Mouse (Mus musculus): ENCODE data around the gene Tmc5. TPM values are rescaled to one million over a fixed set of nuclear protein-coding genes. Genes with fewer than 3 reads are reported as not detected.

Tmc5 gene
- polyA plus RNA-seq, 1 experiment from 2014 or later = 0.55 TPM

- no peak for ATAC-seq (ENCODE audit: insufficient number of reproducible peaks, low FRiP score, low TSS enrichment, low read depth)
- H3K27ac ChIP-seq (replicated peaks) = no peak overlapping the region
- no peaks in the 10 kb centered on the region for H3K27me3 ChIP-seq
- no peaks in the 10 kb centered on the region for H3K36me3 ChIP-seq
- no peaks in the 10 kb centered on the region for H3K9me3 ChIP-seq (replicated peaks)
- H3K4me3 ChIP-seq (replicated peaks) = no peak overlapping the region
- H3K4me2 ChIP-seq (replicated peaks) = no peak overlapping the region
- peaks cover 10% of the 10 kb centered on the region for H3K4me1 ChIP-seq
- WGBS = 69% methylated on average over 6 of the region's 6 CpGs
- no peak overlapping the region for H3K9ac ChIP-seq
Observed at GRCm38 (mm10) chr7:118585856-118586255, 11.2 kb upstream of the Tmc5 start.

- no peak overlapping the region for H3K4me2 ChIP-seq (replicated peaks)
- peaks cover 36% of the 10 kb centered on the region for H3K4me1 ChIP-seq
- 87% methylated on average over 5 of the region's 5 CpGs for WGBS
- no peak overlapping the region for H3K4me3 ChIP-seq (replicated peaks)
- no peaks in the 10 kb centered on the region for H3K27me3 ChIP-seq
- H3K9me3 ChIP-seq (replicated peaks) = no peaks in the 10 kb centered on the region
- ATAC-seq (ENCODE audit: insufficient number of reproducible peaks, low FRiP score, low TSS enrichment, low read depth) = no peak
- H3K36me3 ChIP-seq = no peaks in the 10 kb centered on the region
- no peak overlapping the region for H3K9ac ChIP-seq
- no peak overlapping the region for H3K27ac ChIP-seq (replicated peaks)
Observed at GRCm38 (mm10) chr7:118590726-118591305, 6.3 kb upstream of the Tmc5 start.

- ATAC-seq (ENCODE audit: insufficient number of reproducible peaks, low FRiP score, low TSS enrichment, low read depth) = no peak
- no peaks in the 10 kb centered on the region for H3K9me3 ChIP-seq (replicated peaks)
- H3K36me3 ChIP-seq = no peaks in the 10 kb centered on the region
- 0 out of 2 replicates have a peak overlapping the region, but pooled peaks have one; percentile 4 for H3K4me2 ChIP-seq (replicated peaks)
- H3K27ac ChIP-seq (replicated peaks) = no peak overlapping the region
- H3K27me3 ChIP-seq = peaks cover 12% of the 10 kb centered on the region
- H3K9ac ChIP-seq = no peak overlapping the region
- H3K4me3 ChIP-seq (replicated peaks) = no peak overlapping the region
- peaks cover 38% of the 10 kb centered on the region for H3K4me1 ChIP-seq
- WGBS = 22% methylated on average over 6 of the region's 6 CpGs
Observed at GRCm38 (mm10) chr7:118592146-118592545, 5.0 kb upstream of the Tmc5 start.

GRCm38 (mm10) chr7:118593567-118594407, 3.3 kb upstream of the Tmc5 start:
- H3K9ac ChIP-seq = no peak overlapping the region
- peaks cover 22% of the 10 kb centered on the region for H3K27me3 ChIP-seq
- no peak overlapping the region for H3K4me3 ChIP-seq (replicated peaks)
- H3K36me3 ChIP-seq = no peaks in the 10 kb centered on the region
- H3K4me2 ChIP-seq (replicated peaks) = no peak overlapping the region; the same call in 1 of the 2 replicates
- ATAC-seq (ENCODE audit: insufficient number of reproducible peaks, low FRiP score, low TSS enrichment, low read depth) = peak; percentile 67
- peak overlapping the region; percentile 51 for H3K27ac ChIP-seq (replicated peaks)
- peaks cover 46% of the 10 kb centered on the region for H3K4me1 ChIP-seq
- WGBS = 7% methylated on average over 9 of the region's 9 CpGs
- H3K9me3 ChIP-seq (replicated peaks) = no peaks in the 10 kb centered on the region

- no peak overlapping the region for H3K9ac ChIP-seq
- H3K9me3 ChIP-seq (replicated peaks) = no peaks in the 10 kb centered on the region
- H3K27ac ChIP-seq (replicated peaks) = no peak overlapping the region; the same call in 1 of the 2 replicates
- 22% methylated on average over 10 of the region's 10 CpGs for WGBS
- H3K4me3 ChIP-seq (replicated peaks) = peak overlapping the region; percentile 27; the same call in 1 of the 2 replicates
- peak overlapping the region; percentile 44 for H3K4me2 ChIP-seq (replicated peaks)
- no peak for ATAC-seq (ENCODE audit: insufficient number of reproducible peaks, low FRiP score, low TSS enrichment, low read depth)
- no peaks in the 10 kb centered on the region for H3K36me3 ChIP-seq
- peaks cover 26% of the 10 kb centered on the region for H3K27me3 ChIP-seq
- H3K4me1 ChIP-seq = peaks cover 46% of the 10 kb centered on the region
Observed at GRCm38 (mm10) chr7:118594611-118595010, 2.5 kb upstream of the Tmc5 start.

- H3K27me3 ChIP-seq = peaks cover 26% of the 10 kb centered on the region
- peak overlapping the region; percentile 44 for H3K4me2 ChIP-seq (replicated peaks)
- no peak overlapping the region for H3K9ac ChIP-seq
- peak overlapping the region; percentile 27 for H3K4me3 ChIP-seq (replicated peaks)
- 1% methylated on average over 14 of the region's 14 CpGs for WGBS
- no peaks in the 10 kb centered on the region for H3K36me3 ChIP-seq
- no peak overlapping the region for H3K27ac ChIP-seq (replicated peaks)
- 0 out of 2 replicates have a peak, but pooled peaks have one; percentile 21 for ATAC-seq (ENCODE audit: insufficient number of reproducible peaks, low FRiP score, low TSS enrichment, low read depth)
- no peaks in the 10 kb centered on the region for H3K9me3 ChIP-seq (replicated peaks)
- peaks cover 46% of the 10 kb centered on the region for H3K4me1 ChIP-seq
Observed at GRCm38 (mm10) chr7:118595228-118595627, 1.9 kb upstream of the Tmc5 start.

- Histone ChIP-seq H3K9ac (no peak overlapping the region), H3K27me3 (peaks cover 26% of the 10 kb centered on the region), H3K27ac (replicated peaks) (no peak overlapping the region), H3K4me1 (peaks cover 46% of the 10 kb centered on the region), H3K4me3 (replicated peaks) (no peak overlapping the region), H3K4me2 (replicated peaks) (no peak overlapping the region), H3K9me3 (replicated peaks) (no peaks in the 10 kb centered on the region), H3K36me3 (no peaks in the 10 kb centered on the region)
- 76% methylated on average over 11 of the region's 11 CpGs for WGBS
- ATAC-seq (ENCODE audit: insufficient number of reproducible peaks, low FRiP score, low TSS enrichment, low read depth) = no peak
Observed at GRCm38 (mm10) chr7:118596271-118596670, 826 bp upstream of the Tmc5 start.

- Histone ChIP-seq H3K4me1 (peaks cover 15% of the 10 kb centered on the region), H3K27ac (replicated peaks) (no peak overlapping the region)
Observed at GRCm38 (mm10) chr7:118599954-118600631, 3.0 kb downstream of the Tmc5 start.

GRCm38 (mm10) chr7:118604842-118605241, 7.7 kb downstream of the Tmc5 start:
- ATAC-seq (ENCODE audit: insufficient number of reproducible peaks, low FRiP score, low TSS enrichment, low read depth) = no peak
- Histone ChIP-seq H3K4me3 (replicated peaks) (no peak overlapping the region), H3K27me3 (no peaks in the 10 kb centered on the region), H3K36me3 (no peaks in the 10 kb centered on the region), H3K4me2 (replicated peaks) (no peak overlapping the region), H3K27ac (replicated peaks) (no peak overlapping the region), H3K9me3 (replicated peaks) (no peaks in the 10 kb centered on the region), H3K4me1 (no peaks in the 10 kb centered on the region), H3K9ac (no peak overlapping the region)
- WGBS = 77% methylated on average over 8 of the region's 8 CpGs

More at GRCm38 (mm10) chr7:118599954-118600631, 3.0 kb downstream of the Tmc5 start:
- Histone ChIP-seq H3K4me3 (replicated peaks) (no peak overlapping the region), H3K9me3 (replicated peaks) (no peaks in the 10 kb centered on the region), H3K27me3 (peaks cover 26% of the 10 kb centered on the region), H3K9ac (no peak overlapping the region), H3K4me2 (replicated peaks) (no peak overlapping the region), H3K36me3 (no peaks in the 10 kb centered on the region)
- WGBS = 72% methylated on average over 12 of the region's 12 CpGs
- ATAC-seq (ENCODE audit: insufficient number of reproducible peaks, low FRiP score, low TSS enrichment, low read depth) = no peak

GRCm38 (mm10) chr7:118609815-118610214, 12.7 kb downstream of the Tmc5 start:
- H3K9ac ChIP-seq = no peak overlapping the region
- no peak overlapping the region for H3K27ac ChIP-seq (replicated peaks)
- H3K4me2 ChIP-seq (replicated peaks) = no peak overlapping the region
- H3K36me3 ChIP-seq = no peaks in the 10 kb centered on the region
- 84% methylated on average over 7 of the region's 7 CpGs for WGBS
- H3K4me1 ChIP-seq = no peaks in the 10 kb centered on the region
- ATAC-seq (ENCODE audit: insufficient number of reproducible peaks, low FRiP score, low TSS enrichment, low read depth) = no peak
- no peaks in the 10 kb centered on the region for H3K27me3 ChIP-seq
- no peak overlapping the region for H3K4me3 ChIP-seq (replicated peaks)
- H3K9me3 ChIP-seq (replicated peaks) = no peaks in the 10 kb centered on the region

- WGBS = 86% methylated on average over 13 of the region's 13 CpGs
- no peak overlapping the region for H3K27ac ChIP-seq (replicated peaks)
- no peaks in the 10 kb centered on the region for H3K27me3 ChIP-seq
- no peak overlapping the region for H3K9ac ChIP-seq
- no peaks in the 10 kb centered on the region for H3K9me3 ChIP-seq (replicated peaks)
- H3K4me2 ChIP-seq (replicated peaks) = no peak overlapping the region
- no peaks in the 10 kb centered on the region for H3K4me1 ChIP-seq
- H3K36me3 ChIP-seq = no peaks in the 10 kb centered on the region
- H3K4me3 ChIP-seq (replicated peaks) = no peak overlapping the region
- no peak for ATAC-seq (ENCODE audit: insufficient number of reproducible peaks, low FRiP score, low TSS enrichment, low read depth)
Observed at GRCm38 (mm10) chr7:118610721-118611120, 13.6 kb downstream of the Tmc5 start.

Data from embryonic facial prominence, embryonic 15.5 days (tissue).